Mouse (Mus musculus): Measurements from ENCODE around the gene Eif2b3.
A peak's percentile ranks its signal among the peaks of the same experiment; 100 is the strongest.

The Eif2b3 gene

GRCm38 (mm10) chr4:117120445-117121414 lies 101.5 kb downstream of the Eif2b3 start:
- no peak for TF ChIP-seq GATA4 (IDR thresholded peaks at IDR 0.05; ENCODE audit: insufficient replicate concordance, low read length)

GRCm38 (mm10) chr4:117122209-117122608 lies 103.0 kb downstream of the Eif2b3 start:
- TF ChIP-seq GATA4 (IDR thresholded peaks at IDR 0.05; ENCODE audit: insufficient replicate concordance, low read length): no peak

- TF ChIP-seq GATA4 (IDR thresholded peaks at IDR 0.05; ENCODE audit: insufficient replicate concordance, low read length): no peak
Measured at GRCm38 (mm10) chr4:117123546-117124217, 104.5 kb downstream of the Eif2b3 start.

- no peak for TF ChIP-seq GATA4 (IDR thresholded peaks at IDR 0.05; ENCODE audit: insufficient replicate concordance, low read length)
Measured at GRCm38 (mm10) chr4:117124218-117124517, 105.0 kb downstream of the Eif2b3 start.

- TF ChIP-seq GATA4 (IDR thresholded peaks at IDR 0.05; ENCODE audit: insufficient replicate concordance, low read length): no peak
Measured at GRCm38 (mm10) chr4:117124518-117125347, 105.5 kb downstream of the Eif2b3 start.

- TF ChIP-seq GATA4 (IDR thresholded peaks at IDR 0.05; ENCODE audit: insufficient replicate concordance, low read length): no peak
Measured at GRCm38 (mm10) chr4:117125348-117125909, 106.2 kb downstream of the Eif2b3 start, which contains the start of gene Btbd19. Btbd19 (minus strand) TSS chr4:117125725.

- TF ChIP-seq GATA4 (IDR thresholded peaks at IDR 0.05; ENCODE audit: insufficient replicate concordance, low read length): peak; percentile 14; the same call in 1 of the 2 replicates
Measured at GRCm38 (mm10) chr4:117125910-117126674, 106.9 kb downstream of the Eif2b3 start.

- TF ChIP-seq GATA4 (IDR thresholded peaks at IDR 0.05; ENCODE audit: insufficient replicate concordance, low read length): no peak
Measured at GRCm38 (mm10) chr4:117126675-117127290, 107.6 kb downstream of the Eif2b3 start, which contains the start of gene Tctex1d4. Tctex1d4 (plus strand) TSS chr4:117126794.

GRCm38 (mm10) chr4:117127991-117128686 lies 108.9 kb downstream of the Eif2b3 start:
- no peak for TF ChIP-seq GATA4 (IDR thresholded peaks at IDR 0.05; ENCODE audit: insufficient replicate concordance, low read length)

GRCm38 (mm10) chr4:117130790-117131189 lies 111.6 kb downstream of the Eif2b3 start:
- no peak for TF ChIP-seq GATA4 (IDR thresholded peaks at IDR 0.05; ENCODE audit: insufficient replicate concordance, low read length)

GRCm38 (mm10) chr4:117131198-117131597 lies 112.0 kb downstream of the Eif2b3 start:
- no peak for TF ChIP-seq GATA4 (IDR thresholded peaks at IDR 0.05; ENCODE audit: insufficient replicate concordance, low read length)

- TF ChIP-seq GATA4 (IDR thresholded peaks at IDR 0.05; ENCODE audit: insufficient replicate concordance, low read length): no peak
Measured at GRCm38 (mm10) chr4:117131890-117132793, 112.9 kb downstream of the Eif2b3 start.
